Mouse (Mus musculus): ENCODE data around the gene Chid1. TPM values are rescaled to one million over a fixed set of nuclear protein-coding genes. Genes with fewer than 3 reads are reported as not detected.

Chid1 gene
- total RNA-seq, 1 experiment from 2014 or later, result 26.5 TPM

Other genes with a start within 250 kb of the Chid1 start
- not detected in 2 replicates for gene Drd4, start 247.9 kb downstream of the Chid1 start, total RNA-seq (2017)
- 18.7 and 25.8 TPM in 2 replicates for gene Deaf1, start 212.2 kb downstream of the Chid1 start, total RNA-seq (2017)
- 10.5 and 12.6 TPM in 2 replicates for gene Tmem80, start 212.1 kb downstream of the Chid1 start, total RNA-seq (2017)
- gene Eps8l2, start 201.0 kb downstream of the Chid1 start, total RNA-seq (2017), result 4.4 and 4.7 TPM in 2 replicates
- gene Taldo1, start 147.7 kb downstream of the Chid1 start, total RNA-seq (2017), result 227 and 363 TPM in 2 replicates
- gene Gatd1, start 125.7 kb downstream of the Chid1 start, total RNA-seq (2017), result 18.4 and 20.4 TPM in 2 replicates
- not detected in 2 replicates for gene Cend1, start 110.4 kb downstream of the Chid1 start, total RNA-seq (2017)
- 8.0 and 9.7 TPM in 2 replicates for gene Slc25a22, start 102.0 kb downstream of the Chid1 start, total RNA-seq (2017)
- 6.5 and 8.5 TPM in 2 replicates for gene Pidd1, start 95.8 kb downstream of the Chid1 start, total RNA-seq (2017)
- 1,528 and 3,641 TPM in 2 replicates for gene Rplp2, start 92.5 kb downstream of the Chid1 start, total RNA-seq (2017)
- gene Pnpla2, start 84.7 kb downstream of the Chid1 start, total RNA-seq (2017), result 15.1 and 15.5 TPM in 2 replicates
- gene Cracr2b, start 78.8 kb downstream of the Chid1 start, total RNA-seq (2017), result 5.2 and 8.4 TPM in 2 replicates
- 45.0 and 46.6 TPM in 2 replicates for gene Cd151, start 72.5 kb downstream of the Chid1 start, total RNA-seq (2017)
- 26.8 and 30.0 TPM in 2 replicates for gene Polr2l, start 64.7 kb downstream of the Chid1 start, total RNA-seq (2017)
- gene Tspan4, start 64.6 kb downstream of the Chid1 start, total RNA-seq (2017), result 61.4 and 81.5 TPM in 2 replicates
- 38.4 and 40.7 TPM in 2 replicates for gene Ap2a2, start 22.3 kb upstream of the Chid1 start, total RNA-seq (2017)
- not detected in 2 replicates for gene Muc6, start 115.5 kb upstream of the Chid1 start, total RNA-seq (2017)
- gene Muc2, start 150.5 kb upstream of the Chid1 start, total RNA-seq (2017), result not detected in 2 replicates
- 0.06 and 0.15 TPM in 2 replicates for gene Muc5ac, start 249.1 kb upstream of the Chid1 start, total RNA-seq (2017)

Data from hematopoietic stem cell, adult 5-6 weeks (primary cell).